Mouse (Mus musculus) kidney, embryonic 14.5 days (tissue): ENCODE results near the gene Psmb11. TPM values are rescaled to one million over a fixed set of nuclear protein-coding genes. Genes with fewer than 3 reads are reported as not detected.
A peak's percentile ranks its signal among the peaks of the same experiment; 100 is the strongest.

Source experiments
- ATAC-seq: fragments of 200-750 bp; cut with Nextera tagmentation; 2 replicates; pipeline ENCODE4 v1.8.0; 2017; ENCODE audit warnings: moderate number of reproducible peaks, mild to moderate bottlenecking, moderate TSS enrichment, moderate library complexity; ENCODE audit not compliant: low FRiP score, low TSS enrichment
- H3K27ac ChIP-seq: fragments of 300-500 bp; sonication (generic); 2 replicates; pipeline ENCODE4 v1.5.1; 2014; ENCODE audit warnings: low read depth, mild to moderate bottlenecking, low read length, moderate library complexity, mixed read lengths
- H3K27me3 ChIP-seq: fragments of 300-500 bp; sonication (generic); 2 replicates; pipeline ENCODE4 v1.6.1; 2014; ENCODE audit warnings: mild to moderate bottlenecking, low read length; ENCODE audit not compliant: control insufficient read depth, insufficient read depth
- H3K36me3 ChIP-seq: fragments of 300-500 bp; sonication (generic); 2 replicates; pipeline ENCODE4 v1.6.1; 2014; ENCODE audit warnings: low read length, mixed read lengths; ENCODE audit not compliant: control insufficient read depth, insufficient read depth
- H3K4me1 ChIP-seq: fragments of 300-500 bp; sonication (generic); 2 replicates; pipeline ENCODE4 v1.6.1; 2014; ENCODE audit warnings: low read length, mixed read lengths; ENCODE audit not compliant: control insufficient read depth, insufficient read depth
- H3K4me2 ChIP-seq: fragments of 300-500 bp; sonication (generic); replicated peaks from 2 replicates; pipeline ENCODE4 v1.6.1; 2014; ENCODE audit warnings: low read depth, mild to moderate bottlenecking, low read length
- H3K4me3 ChIP-seq: fragments of 300-500 bp; sonication (generic); 2 replicates; pipeline ENCODE4 v1.5.1; 2014; ENCODE audit warnings: mild to moderate bottlenecking, low read length
- H3K9ac ChIP-seq: fragments of 300-500 bp; sonication (generic); 2 replicates; pipeline ENCODE4 v1.6.1; 2014; ENCODE audit warnings: low read depth, mild to moderate bottlenecking, low read length, moderate library complexity
- H3K9me3 ChIP-seq: fragments of 300-500 bp; sonication (generic); 2 replicates; pipeline ENCODE4 v1.6.1; 2016; ENCODE audit warnings: low read length; ENCODE audit not compliant: control insufficient read depth
- WGBS: fragments of 180-500 bp; shearing (Covaris S2); extraction: QIAGEN DNeasy Blood & Tissue Kit; methylation state at CpG from one replicate; pipeline ENCODE4 v1.1.7; 2014; 5-methylcytosine and 5-hydroxymethylcytosine counted together
- polyA plus RNA-seq: library from polyadenylated mRNA; unstranded; fragments of >200 nt; fragmentation: Nextera tagmentation; extraction: Ambion mirVana; gene quantifications from 2 replicates; pipeline ENCODE4 v1.2.1, GENCODE M21; 2014

Psmb11 gene
- polyA plus RNA-seq, 1 experiment from 2014 or later: not detected

DNA sequence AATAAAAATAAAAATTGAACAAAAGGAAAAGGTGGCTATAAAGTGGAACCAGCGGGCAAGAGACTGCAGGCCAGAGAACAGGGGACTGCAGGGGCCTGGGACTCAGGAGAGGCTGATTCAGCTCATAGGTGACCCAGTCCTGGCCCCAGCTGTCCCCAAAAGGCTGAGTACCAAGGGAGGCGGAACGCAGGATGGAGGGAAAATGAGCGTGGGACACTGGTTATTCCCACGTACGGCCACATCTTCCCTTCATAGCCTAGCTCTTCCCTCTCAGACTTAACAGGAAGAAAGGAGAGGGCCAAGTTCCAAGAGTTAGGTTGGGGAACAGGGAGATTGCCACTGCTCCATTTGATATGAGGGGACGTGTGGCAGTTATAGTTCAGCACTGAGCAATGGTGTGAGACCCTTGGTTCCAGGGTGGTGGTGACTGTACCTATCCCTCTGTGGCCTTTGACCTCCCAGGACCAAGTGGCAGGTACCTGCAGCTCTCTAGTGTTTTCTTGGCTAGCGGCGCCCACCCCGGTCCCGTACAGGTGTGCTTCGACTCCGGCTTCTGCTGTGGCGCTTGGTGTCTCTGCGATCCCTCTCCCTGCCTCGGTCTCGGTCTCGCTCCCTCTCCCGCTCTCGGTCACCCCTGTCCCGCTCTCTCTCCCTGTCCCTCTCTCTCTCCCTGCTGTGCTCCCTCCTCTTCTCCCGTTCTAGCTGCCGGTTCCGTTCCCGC, 21.2 kb downstream of the Psmb11 start:
- Histone ChIP-seq H3K4me2 (no peak overlapping the region), H3K4me1 (peaks cover 10% of the 10 kb centered on the region; the same call in 1 of the 2 replicates), H3K27me3 (no peaks in the 10 kb centered on the region), H3K27ac (no peak overlapping the region), H3K4me3 (no peak overlapping the region), H3K9ac (no peak overlapping the region), H3K36me3 (peaks cover 66% of the 10 kb centered on the region), H3K9me3 (no peaks in the 10 kb centered on the region)
- WGBS: 75% methylated on average over 24 of the region's 25 CpGs
- ATAC-seq: no peak

DNA sequence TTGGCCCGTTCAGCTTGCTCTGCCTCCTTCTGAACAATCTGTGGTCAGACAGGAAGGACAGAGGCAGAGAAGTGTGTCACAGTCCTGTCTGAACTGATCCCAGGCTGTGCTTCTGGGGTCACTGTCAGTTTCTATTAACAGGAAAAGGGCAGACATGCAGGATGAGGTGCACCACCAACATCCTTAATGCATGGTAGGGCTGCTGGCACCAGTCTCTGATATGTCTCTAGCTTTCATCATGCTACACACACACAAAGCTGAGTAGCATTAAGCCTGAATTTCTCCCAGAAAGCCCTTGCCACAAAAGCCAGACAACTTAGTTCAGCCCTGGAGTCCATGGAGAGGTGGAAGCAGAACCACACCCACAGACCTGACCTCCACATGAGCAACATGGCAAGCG, 21.8 kb downstream of the Psmb11 start:
- no peak for ATAC-seq
- H3K4me2 ChIP-seq: no peak overlapping the region
- no peak overlapping the region for H3K27ac ChIP-seq
- peaks cover 10% of the 10 kb centered on the region; the same call in 1 of the 2 replicates for H3K4me1 ChIP-seq
- no peak overlapping the region for H3K4me3 ChIP-seq
- no peaks in the 10 kb centered on the region for H3K27me3 ChIP-seq
- WGBS: 89% methylated on average over 2 of the region's 2 CpGs
- no peak overlapping the region for H3K9ac ChIP-seq
- H3K36me3 ChIP-seq: peaks cover 67% of the 10 kb centered on the region
- H3K9me3 ChIP-seq: no peaks in the 10 kb centered on the region

GRCm38 (mm10) chr14:54644294-54644693, 23.1 kb downstream of the Psmb11 start:
- H3K4me3 ChIP-seq: no peak overlapping the region
- H3K36me3 ChIP-seq: peaks cover 72% of the 10 kb centered on the region
- no peak overlapping the region for H3K9ac ChIP-seq
- no peaks in the 10 kb centered on the region for H3K9me3 ChIP-seq
- H3K27me3 ChIP-seq: no peaks in the 10 kb centered on the region
- ATAC-seq: no peak
- H3K27ac ChIP-seq: no peak overlapping the region
- no peak overlapping the region for H3K4me2 ChIP-seq
- peaks cover 10% of the 10 kb centered on the region; the same call in 1 of the 2 replicates for H3K4me1 ChIP-seq
- 88% methylated on average over 9 of the region's 9 CpGs for WGBS

DNA sequence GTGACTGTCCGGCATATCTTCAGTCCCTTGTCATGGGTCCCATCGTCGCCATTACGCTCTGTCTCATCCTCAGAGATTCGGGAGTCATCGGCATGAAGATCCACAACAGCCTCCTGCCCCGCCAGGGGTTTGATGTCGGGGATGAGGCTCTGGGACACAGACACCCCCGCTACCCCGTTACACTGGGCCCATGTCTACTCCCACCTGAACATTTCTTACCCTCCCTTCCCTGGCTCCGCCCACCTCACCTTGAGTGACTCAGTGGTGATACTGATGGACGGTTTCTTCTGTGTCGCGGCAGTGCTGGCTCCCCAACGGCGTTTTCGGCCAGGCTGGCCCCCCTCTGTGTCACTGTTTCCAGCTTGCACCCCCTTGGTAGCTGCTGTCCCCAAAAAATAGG, 25.2 kb downstream of the Psmb11 start:
- no peak overlapping the region for H3K9ac ChIP-seq
- no peak overlapping the region for H3K27ac ChIP-seq
- no peak overlapping the region for H3K4me2 ChIP-seq
- no peaks in the 10 kb centered on the region for H3K9me3 ChIP-seq
- ATAC-seq: no peak
- H3K27me3 ChIP-seq: no peaks in the 10 kb centered on the region
- H3K36me3 ChIP-seq: peaks cover 92% of the 10 kb centered on the region
- H3K4me3 ChIP-seq: no peak overlapping the region
- H3K4me1 ChIP-seq: peaks cover 10% of the 10 kb centered on the region; the same call in 1 of the 2 replicates
- WGBS: 92% methylated on average over 17 of the region's 17 CpGs

DNA sequence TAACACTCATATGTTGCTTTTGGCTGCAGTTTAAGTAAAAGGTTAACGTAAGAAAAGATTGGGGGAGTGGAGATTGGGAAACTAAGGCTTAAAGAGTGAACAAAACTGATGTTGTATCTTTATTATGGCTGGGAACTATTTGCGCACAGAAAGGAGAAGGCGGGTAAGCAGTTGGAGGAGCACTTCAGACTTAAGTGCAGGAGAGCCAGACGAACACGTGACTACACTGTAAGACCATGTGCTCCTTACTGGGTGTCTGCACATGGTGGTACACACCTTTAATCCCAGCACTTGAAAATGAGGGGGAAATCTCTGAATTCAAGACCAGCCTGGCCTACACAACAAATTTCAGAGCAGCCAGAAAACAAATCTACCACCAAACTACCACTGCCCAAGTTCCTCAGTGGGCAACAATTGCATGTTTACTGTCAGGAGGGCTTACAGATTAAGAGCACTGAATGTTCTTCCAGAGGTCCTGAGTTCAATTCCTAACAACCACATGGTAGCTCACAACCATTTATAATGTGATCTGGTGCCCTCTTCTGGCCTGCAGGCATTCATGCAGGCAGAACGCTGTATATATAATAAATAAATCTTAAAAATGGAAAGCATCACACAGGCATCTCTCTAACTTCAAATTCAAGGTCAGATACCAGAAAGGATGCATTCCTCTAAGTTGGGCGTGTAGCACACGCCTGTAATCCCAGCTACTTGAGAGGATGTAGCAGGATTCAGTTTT, 25.8 kb downstream of the Psmb11 start:
- H3K27ac ChIP-seq: no peak overlapping the region
- no peaks in the 10 kb centered on the region for H3K27me3 ChIP-seq
- no peak overlapping the region for H3K4me2 ChIP-seq
- 92% methylated on average over 8 of the region's 8 CpGs for WGBS
- peaks cover 14% of the 10 kb centered on the region; the same call in 1 of the 2 replicates for H3K4me1 ChIP-seq
- no peak overlapping the region for H3K9ac ChIP-seq
- H3K9me3 ChIP-seq: no peaks in the 10 kb centered on the region
- no peak overlapping the region for H3K4me3 ChIP-seq
- ATAC-seq: no peak
- H3K36me3 ChIP-seq: peaks cover 95% of the 10 kb centered on the region

GRCm38 (mm10) chr14:54647900-54648299, 26.7 kb downstream of the Psmb11 start:
- Histone ChIP-seq H3K4me3 (no peak overlapping the region), H3K36me3 (peaks cover 86% of the 10 kb centered on the region), H3K9ac (no peak overlapping the region), H3K27ac (no peak overlapping the region), H3K27me3 (no peaks in the 10 kb centered on the region), H3K9me3 (no peaks in the 10 kb centered on the region), H3K4me2 (no peak overlapping the region), H3K4me1 (peaks cover 18% of the 10 kb centered on the region; the same call in 1 of the 2 replicates)
- 84% methylated on average over 4 of the region's 4 CpGs for WGBS
- ATAC-seq: no peak

DNA sequence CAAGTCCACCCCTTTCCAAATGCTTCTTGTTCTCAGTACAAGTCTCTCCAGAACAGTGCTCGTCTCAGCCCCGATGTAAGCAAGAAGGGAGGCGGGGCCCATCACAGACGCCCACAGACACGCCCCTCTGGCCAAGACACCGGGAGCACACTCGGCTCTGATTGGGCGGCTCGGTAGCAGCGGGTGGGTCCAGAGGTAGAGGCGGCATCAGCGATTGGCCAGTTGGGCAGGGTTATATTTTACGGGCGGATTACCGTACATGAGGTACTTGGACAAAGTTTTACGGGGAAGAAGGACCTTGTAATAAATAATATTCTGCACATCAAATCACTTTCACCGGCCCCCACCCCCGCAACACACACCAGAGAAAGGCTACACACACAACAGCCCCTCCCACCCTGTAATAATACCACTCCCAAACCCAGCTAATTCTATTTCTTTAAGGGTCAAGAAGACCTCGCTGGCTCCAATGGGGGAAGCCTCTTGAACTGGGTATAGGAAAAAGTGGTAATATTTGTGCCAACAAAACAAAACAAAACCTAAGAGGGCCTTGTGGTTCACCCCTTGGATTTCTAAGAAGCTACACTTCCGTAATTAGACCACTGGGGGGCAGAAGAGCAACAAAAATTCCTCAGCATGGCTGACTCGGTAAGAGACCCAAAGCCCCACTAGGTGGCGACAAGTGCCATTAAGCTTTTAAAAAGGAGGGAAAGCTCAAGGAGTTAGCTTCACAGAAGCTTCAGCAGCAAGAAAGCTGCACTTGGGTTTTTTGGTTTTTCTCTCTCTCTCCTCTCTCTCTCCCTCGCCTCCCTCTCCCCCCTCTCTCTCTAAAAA, 29.6 kb downstream of the Psmb11 start:
- Histone ChIP-seq H3K36me3 (peaks cover 64% of the 10 kb centered on the region), H3K9me3 (no peaks in the 10 kb centered on the region), H3K4me3 (no peak overlapping the region), H3K27me3 (no peaks in the 10 kb centered on the region), H3K9ac (no peak overlapping the region), H3K4me2 (no peak overlapping the region), H3K4me1 (peaks cover 24% of the 10 kb centered on the region; the same call in 1 of the 2 replicates), H3K27ac (no peak overlapping the region)
- ATAC-seq: peak; percentile 30
- 69% methylated on average over 23 of the region's 23 CpGs for WGBS

DNA sequence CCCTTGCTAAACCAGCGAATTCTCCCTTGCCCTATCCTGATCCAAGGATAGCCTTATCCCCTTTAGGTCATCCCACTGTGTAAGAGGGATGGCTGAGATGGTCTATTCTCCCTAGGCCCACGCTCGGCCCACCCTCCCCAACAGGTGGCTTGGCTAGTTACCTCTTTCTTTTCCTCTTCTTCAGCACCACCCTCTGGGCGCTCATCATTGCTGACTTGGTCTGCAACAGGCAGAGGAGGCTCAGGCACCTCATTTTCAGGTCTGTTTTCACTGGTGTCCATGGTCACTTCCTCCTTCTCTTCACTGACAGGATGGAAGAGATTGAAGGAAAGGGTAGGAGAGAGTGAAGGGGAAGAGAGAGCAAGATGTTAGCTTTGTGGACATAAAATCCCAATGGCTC, 30.3 kb downstream of the Psmb11 start:
- peak overlapping the region; percentile 3; the same call in 1 of the 2 replicates for H3K4me3 ChIP-seq
- no peaks in the 10 kb centered on the region for H3K27me3 ChIP-seq
- peaks cover 64% of the 10 kb centered on the region for H3K36me3 ChIP-seq
- no peaks in the 10 kb centered on the region for H3K9me3 ChIP-seq
- H3K4me2 ChIP-seq: no peak overlapping the region
- 77% methylated on average over 4 of the region's 4 CpGs for WGBS
- no peak for ATAC-seq
- H3K4me1 ChIP-seq: peaks cover 24% of the 10 kb centered on the region; the same call in 1 of the 2 replicates
- peak overlapping the region; percentile 25; the same call in 1 of the 2 replicates for H3K9ac ChIP-seq
- H3K27ac ChIP-seq: 0 out of 2 replicates have a peak overlapping the region, but pooled peaks have one; percentile 4
